Mouse (Mus musculus): ENCODE measurements around the gene Purb. TPM values are rescaled to one million over a fixed set of nuclear protein-coding genes. Genes with fewer than 3 reads are reported as not detected.
A peak's percentile ranks its signal among the peaks of the same experiment; 100 is the strongest.
"Not testable (repeated sequence)": the region's sequence is repeated elsewhere in the genome, so short reads cannot be mapped to it uniquely, and the experiment has no call there.

Purb gene
- polyA plus RNA-seq, 1 experiment from 2014 or later: 19.6 TPM

DNA sequence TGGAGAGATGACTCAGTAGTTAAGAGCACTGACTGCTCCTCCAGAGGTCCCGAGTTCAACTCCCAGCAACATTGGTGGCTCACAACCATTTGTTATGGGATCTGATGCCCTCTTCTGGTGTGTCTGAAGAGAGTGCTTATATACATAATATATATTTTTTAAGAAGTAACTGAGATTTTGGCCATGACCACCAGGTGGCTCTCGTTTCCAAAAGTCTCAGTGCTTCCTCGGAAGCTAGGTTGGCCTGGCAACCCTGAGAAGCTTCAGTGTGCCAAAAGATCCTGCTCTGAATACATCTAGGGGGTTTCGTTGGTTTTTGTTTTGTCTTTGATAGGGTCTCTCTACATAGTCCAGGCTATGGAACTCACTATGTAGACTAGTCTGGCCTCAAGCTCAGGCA is 10.6 kb downstream of the Purb start:
- H3K9ac ChIP-seq (ENCODE audit: low read length): no peak overlapping the region
- no peaks in the 10 kb centered on the region for H3K27me3 ChIP-seq (ENCODE audit: control insufficient read depth, insufficient read depth, low read length)
- no peak overlapping the region for H3K4me2 ChIP-seq (replicated peaks; ENCODE audit: low read depth)
- H3K27ac ChIP-seq (replicated peaks): no peak overlapping the region
- ATAC-seq (ENCODE audit: low FRiP score, low TSS enrichment) (peak; percentile 68), DNase-seq (ENCODE audit: low spot score) (peak; percentile 77)
- no peaks in the 10 kb centered on the region; the same call in none of the 2 replicates for H3K36me3 ChIP-seq (ENCODE audit: control insufficient read depth, insufficient read depth, low read length)
- H3K4me1 ChIP-seq (replicated peaks; ENCODE audit: control insufficient read depth, insufficient read depth): no peaks in the 10 kb centered on the region
- TF ChIP-seq EP300 (optimal IDR thresholded peaks at IDR 0.05) (no peak), CTCF (IDR thresholded peaks at IDR 0.05; ENCODE audit: low read depth) (peak; percentile 78)
- H3K9me3 ChIP-seq (ENCODE audit: control insufficient read depth, low read length): no peaks in the 10 kb centered on the region
- no peak overlapping the region for H3K4me3 ChIP-seq (ENCODE audit: low read depth, low read length)
- 26% methylated on average over 4 of the region's 4 CpGs for WGBS

DNA sequence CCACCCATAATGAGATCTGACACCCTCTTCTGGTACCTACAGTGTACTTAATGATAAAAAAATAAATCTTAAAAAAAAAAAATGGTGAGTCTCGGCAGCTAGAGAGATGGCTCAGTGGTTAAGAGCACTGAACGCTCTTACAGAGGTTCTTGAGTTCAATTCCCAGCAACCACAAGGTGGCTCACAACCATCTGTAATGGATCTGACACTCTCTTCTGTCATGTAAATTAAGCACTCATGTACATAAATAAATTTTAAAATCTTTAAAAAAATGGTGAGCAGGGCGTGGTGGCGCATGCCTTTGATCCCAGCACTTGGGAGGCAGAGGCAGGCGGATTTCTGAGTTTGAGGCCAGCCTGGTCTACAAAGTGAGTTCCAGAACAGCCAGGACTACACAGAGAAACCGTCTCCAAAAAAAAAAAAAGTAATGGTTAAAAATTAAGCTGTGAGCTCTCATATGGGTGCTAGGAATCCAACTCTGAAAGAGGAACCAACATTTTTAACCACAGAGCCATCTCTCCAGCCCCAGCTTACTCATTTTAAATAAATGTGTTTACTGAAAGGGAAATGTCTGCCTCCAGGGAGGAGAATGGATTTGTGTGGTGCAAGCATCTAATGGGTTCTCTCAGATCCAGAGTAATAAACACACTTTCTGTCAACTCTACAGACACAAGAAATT is 12.4 kb downstream of the Purb start:
- Histone ChIP-seq H3K9ac (ENCODE audit: low read length) (no peak overlapping the region), H3K4me2 (replicated peaks; ENCODE audit: low read depth) (no peak overlapping the region), H3K27me3 (ENCODE audit: control insufficient read depth, insufficient read depth, low read length) (no peaks in the 10 kb centered on the region), H3K9me3 (ENCODE audit: control insufficient read depth, low read length) (no peaks in the 10 kb centered on the region), H3K4me1 (replicated peaks; ENCODE audit: control insufficient read depth, insufficient read depth) (no peaks in the 10 kb centered on the region), H3K4me3 (ENCODE audit: low read depth, low read length) (no peak overlapping the region), H3K36me3 (ENCODE audit: control insufficient read depth, insufficient read depth, low read length) (no peaks in the 10 kb centered on the region; the same call in none of the 2 replicates), H3K27ac (replicated peaks) (no peak overlapping the region)
- WGBS: 85% methylated on average over 6 of the region's 6 CpGs
- ATAC-seq (ENCODE audit: low FRiP score, low TSS enrichment): no peak
- no peak for DNase-seq (ENCODE audit: low spot score)
- no peak for TF ChIP-seq CTCF (IDR thresholded peaks at IDR 0.05; ENCODE audit: low read depth)
- no peak for TF ChIP-seq EP300 (optimal IDR thresholded peaks at IDR 0.05)

- Histone ChIP-seq H3K9me3 (ENCODE audit: control insufficient read depth, low read length) (no peaks in the 10 kb centered on the region), H3K4me2 (replicated peaks; ENCODE audit: low read depth) (no peak overlapping the region), H3K4me1 (replicated peaks; ENCODE audit: control insufficient read depth, insufficient read depth) (no peaks in the 10 kb centered on the region), H3K36me3 (ENCODE audit: control insufficient read depth, insufficient read depth, low read length) (no peaks in the 10 kb centered on the region), H3K27ac (replicated peaks) (no peak overlapping the region), H3K4me3 (ENCODE audit: low read depth, low read length) (no peak overlapping the region), H3K27me3 (ENCODE audit: control insufficient read depth, insufficient read depth, low read length) (no peaks in the 10 kb centered on the region), H3K9ac (ENCODE audit: low read length) (no peak overlapping the region)
- no peak for DNase-seq (ENCODE audit: low spot score)
- TF ChIP-seq EP300 (optimal IDR thresholded peaks at IDR 0.05) (no peak), CTCF (IDR thresholded peaks at IDR 0.05; ENCODE audit: low read depth) (no peak)
- no peak for ATAC-seq (ENCODE audit: low FRiP score, low TSS enrichment)
- WGBS: 68% methylated on average over 6 of the region's 6 CpGs
Measured at GRCm38 (mm10) chr11:6456083-6456482, 19.6 kb downstream of the Purb start.

DNA sequence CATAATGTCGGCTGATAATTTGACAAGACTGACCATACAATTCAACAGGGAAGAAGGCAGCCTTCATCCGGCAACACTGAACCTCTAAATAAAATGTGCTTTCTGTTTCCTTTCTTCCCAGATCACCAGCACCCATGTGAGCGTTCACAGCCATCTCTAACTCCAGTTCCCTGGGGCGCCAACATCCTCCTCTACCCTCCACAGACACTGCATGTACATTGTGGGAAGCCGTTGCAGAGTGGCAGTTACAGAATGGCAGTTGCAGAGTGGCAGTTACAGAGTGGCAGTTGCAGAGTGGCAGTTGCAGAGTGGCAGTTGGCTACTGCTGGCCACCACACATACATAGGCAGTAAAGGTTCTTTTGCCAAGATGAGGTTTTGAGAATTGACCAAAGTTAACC is 27.6 kb downstream of the Purb start:
- not testable (repeated sequence) for H3K9me3 ChIP-seq (ENCODE audit: control insufficient read depth, low read length); H3K27ac ChIP-seq (replicated peaks); H3K27me3 ChIP-seq (ENCODE audit: control insufficient read depth, insufficient read depth, low read length); H3K9ac ChIP-seq (ENCODE audit: low read length); ATAC-seq (ENCODE audit: low FRiP score, low TSS enrichment); H3K4me2 ChIP-seq (replicated peaks; ENCODE audit: low read depth); H3K4me1 ChIP-seq (replicated peaks; ENCODE audit: control insufficient read depth, insufficient read depth); H3K36me3 ChIP-seq (ENCODE audit: control insufficient read depth, insufficient read depth, low read length); DNase-seq (ENCODE audit: low spot score); H3K4me3 ChIP-seq (ENCODE audit: low read depth, low read length)
- WGBS: 92% methylated on average over 5 of the region's 5 CpGs

DNA sequence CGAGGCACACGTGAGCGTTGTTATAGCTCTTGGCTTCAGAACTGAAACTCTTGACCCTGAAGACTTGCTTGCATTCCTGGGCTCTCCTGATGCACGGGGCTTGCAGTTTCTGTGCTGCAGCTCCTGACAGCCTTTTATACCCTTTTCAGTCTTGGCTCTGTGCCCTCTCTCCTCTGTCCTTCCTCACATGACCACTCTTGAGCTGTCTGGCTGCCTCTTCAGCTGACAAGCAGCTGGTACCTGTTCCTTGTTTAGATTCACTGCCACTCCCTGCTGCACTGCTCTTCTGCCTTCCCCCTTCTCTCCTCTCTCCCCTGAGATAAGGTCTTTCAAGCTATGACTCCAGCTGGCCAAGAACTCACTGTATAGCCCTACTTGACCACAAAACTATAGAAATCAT is 28.2 kb downstream of the Purb start:
- DNase-seq (ENCODE audit: low spot score) (no peak), ATAC-seq (ENCODE audit: low FRiP score, low TSS enrichment) (no peak)
- H3K4me3 ChIP-seq (ENCODE audit: low read depth, low read length): no peak overlapping the region
- H3K36me3 ChIP-seq (ENCODE audit: control insufficient read depth, insufficient read depth, low read length): no peaks in the 10 kb centered on the region
- no peak overlapping the region for H3K9ac ChIP-seq (ENCODE audit: low read length)
- TF ChIP-seq CTCF (IDR thresholded peaks at IDR 0.05; ENCODE audit: low read depth) (no peak), EP300 (optimal IDR thresholded peaks at IDR 0.05) (no peak)
- H3K9me3 ChIP-seq (ENCODE audit: control insufficient read depth, low read length): no peaks in the 10 kb centered on the region
- no peaks in the 10 kb centered on the region for H3K4me1 ChIP-seq (replicated peaks; ENCODE audit: control insufficient read depth, insufficient read depth)
- H3K4me2 ChIP-seq (replicated peaks; ENCODE audit: low read depth): no peak overlapping the region
- H3K27me3 ChIP-seq (ENCODE audit: control insufficient read depth, insufficient read depth, low read length): no peaks in the 10 kb centered on the region
- 71% methylated on average over 4 of the region's 4 CpGs for WGBS
- no peak overlapping the region for H3K27ac ChIP-seq (replicated peaks)

- ATAC-seq (ENCODE audit: low FRiP score, low TSS enrichment): no peak
- Histone ChIP-seq H3K4me2 (replicated peaks; ENCODE audit: low read depth) (no peak overlapping the region), H3K9me3 (ENCODE audit: control insufficient read depth, low read length) (no peaks in the 10 kb centered on the region), H3K36me3 (ENCODE audit: control insufficient read depth, insufficient read depth, low read length) (no peaks in the 10 kb centered on the region), H3K4me3 (ENCODE audit: low read depth, low read length) (no peak overlapping the region), H3K27me3 (ENCODE audit: control insufficient read depth, insufficient read depth, low read length) (no peaks in the 10 kb centered on the region), H3K4me1 (replicated peaks; ENCODE audit: control insufficient read depth, insufficient read depth) (no peaks in the 10 kb centered on the region), H3K27ac (replicated peaks) (no peak overlapping the region), H3K9ac (ENCODE audit: low read length) (no peak overlapping the region)
- TF ChIP-seq EP300 (optimal IDR thresholded peaks at IDR 0.05) (no peak), CTCF (IDR thresholded peaks at IDR 0.05; ENCODE audit: low read depth) (no peak)
- WGBS: 87% methylated on average over 7 of the region's 7 CpGs
- no peak for DNase-seq (ENCODE audit: low spot score)
Measured at GRCm38 (mm10) chr11:6445951-6446350, 29.8 kb downstream of the Purb start.
